Mouse (Mus musculus) forebrain, embryonic 16.5 days (tissue): ENCODE measurements at regions not wholly inside any gene's neighbourhood (a gene's known extent, or its start where the extent isn't known, plus 50 kb on each side); places are given as distances from the start of the nearest gene placed in this dataset.

ENCODE experiments used
- ATAC-seq: fragments of 200-750 bp; cut with Nextera tagmentation; 2 replicates; pipeline ENCODE4 v1.8.0; 2017; ENCODE audit warnings: mild to moderate bottlenecking, moderate library complexity
- H3K27ac ChIP-seq: fragments of 300-500 bp; sonication (generic); 2 replicates; pipeline ENCODE4 v1.5.1; 2014; ENCODE audit warnings: low read length, control low read depth
- H3K27me3 ChIP-seq: fragments of 300-500 bp; sonication (generic); replicated peaks from 2 replicates; pipeline ENCODE4 v1.6.1; 2014; ENCODE audit warnings: low read length; ENCODE audit not compliant: control insufficient read depth, insufficient read depth
- H3K36me3 ChIP-seq: fragments of 300-500 bp; sonication (generic); 2 replicates; pipeline ENCODE4 v1.6.1; 2014; ENCODE audit not compliant: control insufficient read depth, insufficient read depth
- H3K4me1 ChIP-seq: fragments of 300-500 bp; sonication (generic); replicated peaks from 2 replicates; pipeline ENCODE4 v1.6.1; 2014; ENCODE audit warnings: low read length; ENCODE audit not compliant: control insufficient read depth, insufficient read depth
- H3K4me2 ChIP-seq: fragments of 300-500 bp; sonication (generic); 2 replicates; pipeline ENCODE4 v1.6.1; 2014; ENCODE audit warnings: mild to moderate bottlenecking, low read length, control low read depth
- H3K4me3 ChIP-seq: fragments of 300-500 bp; sonication (generic); replicated peaks from 2 replicates; pipeline ENCODE4 v1.5.1; 2014; ENCODE audit warnings: mild to moderate bottlenecking, low read length, control low read depth
- H3K9ac ChIP-seq: fragments of 300-500 bp; sonication (generic); replicated peaks from 2 replicates; pipeline ENCODE4 v1.6.1; 2014; ENCODE audit warnings: low read depth, low read length, control low read depth
- H3K9me3 ChIP-seq: fragments of 300-500 bp; sonication (generic); 2 replicates; pipeline ENCODE4 v1.6.1; 2016; ENCODE audit warnings: low read length; ENCODE audit not compliant: control insufficient read depth
- WGBS: fragments of 180-500 bp; shearing (Covaris S2); extraction: QIAGEN DNeasy Blood & Tissue Kit; methylation state at CpG from one replicate; pipeline ENCODE4 v1.1.7; 2014; 5-methylcytosine and 5-hydroxymethylcytosine counted together

DNA sequence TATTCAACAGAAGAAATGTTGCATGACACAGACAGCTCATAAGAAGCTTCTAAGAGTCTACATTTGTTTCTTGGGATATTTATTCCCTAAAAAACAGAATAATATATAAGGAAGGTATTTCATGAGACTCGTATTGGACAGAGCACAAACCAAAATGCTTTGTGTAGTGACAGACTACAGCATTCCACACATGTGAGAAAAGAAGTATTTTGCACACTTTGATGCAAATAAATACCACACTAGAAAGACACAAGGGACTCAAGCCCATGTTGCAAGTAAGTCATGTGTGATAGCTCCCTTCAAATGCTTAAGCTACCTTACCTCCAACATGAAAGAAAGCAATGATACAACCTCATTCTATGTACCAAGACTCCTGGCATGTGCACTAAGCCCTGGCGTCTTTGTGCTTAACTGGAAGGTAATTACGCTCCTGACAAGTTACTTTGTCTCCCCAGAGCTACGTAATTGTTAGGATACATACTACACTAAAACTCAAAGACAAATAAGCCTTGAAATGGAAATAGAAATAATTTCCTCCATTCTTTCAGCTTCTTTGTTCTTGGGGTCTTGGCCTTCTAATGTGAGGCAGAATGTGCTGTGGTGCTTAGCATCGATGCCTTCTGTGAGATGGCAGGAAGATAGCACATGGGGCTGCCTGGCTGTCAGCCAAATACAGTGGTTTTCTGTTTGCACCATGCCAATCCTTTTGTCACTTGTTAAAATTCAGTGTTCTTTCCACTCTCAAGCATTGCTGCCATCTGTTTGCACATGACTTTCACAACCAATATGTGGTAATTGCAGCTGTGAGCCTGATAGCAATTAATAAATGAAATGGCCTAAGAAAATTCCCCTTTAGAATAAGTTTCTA, 1214.4 kb upstream of the Igfbp7 start:
- ATAC-seq: peak; percentile 99
- Histone ChIP-seq H3K36me3 (no peaks in the 10 kb centered on the region), H3K9me3 (no peaks in the 10 kb centered on the region), H3K27ac (peak overlapping the region; percentile 92), H3K4me2 (no peak overlapping the region), H3K4me1 (peaks cover 6% of the 10 kb centered on the region), H3K27me3 (no peaks in the 10 kb centered on the region), H3K9ac (no peak overlapping the region), H3K4me3 (no peak overlapping the region)
- whole genome bisulfite sequencing: 12% methylated on average over 5 of the region's 5 CpGs

DNA sequence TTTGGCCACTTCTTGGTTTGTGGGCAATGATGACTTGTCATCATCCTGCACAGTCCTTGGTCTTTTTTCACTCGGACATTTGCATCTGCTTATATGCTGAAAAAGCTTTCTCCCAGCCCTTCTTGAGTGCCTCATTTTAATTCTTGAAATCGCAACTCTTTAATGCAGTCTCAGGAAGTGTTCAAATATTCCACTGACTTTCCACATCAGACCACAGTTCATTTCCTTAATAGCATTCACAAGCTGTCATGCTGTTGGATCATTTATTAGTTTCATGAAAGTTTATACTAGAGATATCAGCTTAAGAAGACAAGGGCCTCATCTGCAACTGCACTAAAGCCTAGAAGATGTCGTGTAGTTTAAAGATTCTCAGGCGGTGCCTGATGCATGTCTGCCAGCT, 1200.5 kb upstream of the Igfbp7 start:
- WGBS: 75% methylated on average over 4 of the region's 4 CpGs
- no peaks in the 10 kb centered on the region for H3K4me1 ChIP-seq

DNA sequence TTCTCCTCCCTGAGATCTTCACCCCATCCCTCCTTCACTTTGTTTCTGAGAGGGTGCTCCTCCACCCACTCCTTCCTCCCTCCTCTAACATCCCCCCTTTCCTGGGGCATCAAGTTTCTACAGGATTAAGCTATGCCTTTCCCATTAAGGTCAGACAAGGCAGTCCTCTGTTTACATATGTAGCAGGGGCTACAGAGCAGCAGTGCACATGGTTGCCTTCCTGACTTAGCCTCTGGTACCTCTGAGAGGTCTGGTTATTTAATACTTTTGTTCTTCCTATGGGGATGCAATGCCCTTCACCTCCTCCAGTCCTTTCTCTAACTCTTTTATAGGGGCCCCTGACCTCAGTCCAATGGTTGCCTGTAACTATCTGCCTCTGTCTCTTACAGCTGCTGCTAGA, 1194.8 kb upstream of the Igfbp7 start:
- no peak overlapping the region for H3K4me2 ChIP-seq

More for the DNA sequence above, 1200.5 kb upstream of the Igfbp7 start:
- H3K9me3 ChIP-seq: no peaks in the 10 kb centered on the region
- no peak overlapping the region for H3K9ac ChIP-seq
- no peak overlapping the region for H3K4me3 ChIP-seq
- H3K36me3 ChIP-seq: no peaks in the 10 kb centered on the region
- no peak overlapping the region for H3K4me2 ChIP-seq
- no peak for ATAC-seq
- no peak overlapping the region for H3K27ac ChIP-seq
- no peaks in the 10 kb centered on the region for H3K27me3 ChIP-seq

DNA sequence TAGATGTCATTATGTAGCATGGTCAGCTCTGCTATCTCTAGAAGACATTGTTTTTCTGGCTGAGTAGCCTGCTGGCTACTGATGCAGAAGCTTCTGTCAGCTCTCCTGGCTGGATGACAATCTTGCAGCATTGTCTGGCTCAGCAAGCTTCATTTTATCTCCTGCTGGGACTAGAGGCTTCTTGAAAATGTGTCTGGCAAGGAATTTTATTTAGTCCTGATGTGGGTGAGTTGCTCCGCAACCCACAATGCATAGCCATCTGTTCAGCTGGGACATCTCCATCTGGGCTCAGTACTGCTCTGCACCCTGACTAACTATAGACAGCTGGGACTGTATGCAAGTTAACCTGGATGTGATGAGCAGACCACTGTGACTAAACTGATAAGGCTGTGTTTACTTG, 1177.0 kb upstream of the Igfbp7 start:
- ATAC-seq: peak; percentile 86
- H3K27ac ChIP-seq: 0 out of 2 replicates have a peak overlapping the region, but pooled peaks have one; percentile 37
- WGBS: 47% methylated on average over 1 of the region's 1 CpGs

More for the DNA sequence above, 1194.8 kb upstream of the Igfbp7 start:
- Histone ChIP-seq H3K4me1 (no peaks in the 10 kb centered on the region), H3K27ac (no peak overlapping the region), H3K9ac (no peak overlapping the region), H3K4me3 (no peak overlapping the region), H3K9me3 (no peaks in the 10 kb centered on the region), H3K27me3 (no peaks in the 10 kb centered on the region), H3K36me3 (no peaks in the 10 kb centered on the region)
- ATAC-seq: no peak

DNA sequence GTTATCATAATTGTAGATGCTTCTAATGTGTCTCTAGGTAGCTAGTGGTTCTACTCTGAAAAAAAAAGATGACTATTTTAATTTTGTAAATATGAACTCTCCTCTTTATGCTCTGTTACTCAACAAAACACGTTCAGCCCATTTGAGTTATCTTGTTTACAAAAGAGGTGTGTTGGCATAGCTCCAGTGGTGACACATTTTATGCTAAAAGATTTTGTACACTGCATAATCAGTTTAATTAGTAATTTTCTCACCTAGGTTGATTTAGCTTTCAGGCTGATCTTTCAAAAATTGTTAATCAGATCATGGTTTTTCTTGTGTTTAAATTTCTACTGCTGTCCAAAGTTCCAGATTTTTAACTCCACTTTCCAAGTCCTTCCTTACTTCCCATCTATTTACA, 1149.1 kb upstream of the Igfbp7 start:
- 0 out of 2 replicates have a peak, but pooled peaks have one; percentile 20 for ATAC-seq
- no peak overlapping the region for H3K27ac ChIP-seq

More for the DNA sequence above, 1177.0 kb upstream of the Igfbp7 start:
- H3K27me3 ChIP-seq: no peaks in the 10 kb centered on the region
- no peak overlapping the region for H3K4me2 ChIP-seq
- H3K4me1 ChIP-seq: no peaks in the 10 kb centered on the region; the same call in 1 of the 2 replicates
- no peak overlapping the region for H3K4me3 ChIP-seq
- H3K9me3 ChIP-seq: no peaks in the 10 kb centered on the region
- no peaks in the 10 kb centered on the region for H3K36me3 ChIP-seq
- H3K9ac ChIP-seq: no peak overlapping the region

DNA sequence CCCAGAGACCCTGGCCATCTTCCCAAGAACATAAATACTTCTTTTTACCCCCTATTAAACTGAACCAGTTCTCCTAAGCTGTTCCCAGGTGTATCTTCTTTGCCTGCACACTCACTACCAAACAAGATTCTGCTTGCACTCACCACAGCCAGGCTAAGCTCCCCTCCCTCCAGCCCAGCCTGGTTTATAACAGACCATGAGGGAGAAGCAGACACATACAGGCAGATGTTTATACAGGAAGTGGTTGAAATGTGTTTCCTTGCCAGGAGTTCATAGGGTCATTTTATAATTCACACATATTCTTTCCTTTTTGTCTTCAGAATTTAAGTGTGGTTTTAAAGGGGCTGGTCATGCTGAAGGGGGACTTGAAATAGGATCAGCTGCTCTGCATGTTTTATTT, 1127.5 kb upstream of the Igfbp7 start:
- no peak for ATAC-seq
- no peaks in the 10 kb centered on the region for H3K27me3 ChIP-seq
- no peaks in the 10 kb centered on the region for H3K4me1 ChIP-seq
- no peaks in the 10 kb centered on the region for H3K9me3 ChIP-seq
- H3K27ac ChIP-seq: no peak overlapping the region
- no peaks in the 10 kb centered on the region for H3K36me3 ChIP-seq
- no peak overlapping the region for H3K4me3 ChIP-seq
- no peak overlapping the region for H3K9ac ChIP-seq
- no peak overlapping the region for H3K4me2 ChIP-seq

More for the DNA sequence above, 1149.1 kb upstream of the Igfbp7 start:
- H3K9ac ChIP-seq: no peak overlapping the region
- no peaks in the 10 kb centered on the region for H3K9me3 ChIP-seq
- H3K27me3 ChIP-seq: no peaks in the 10 kb centered on the region
- no peak overlapping the region for H3K4me3 ChIP-seq
- no peaks in the 10 kb centered on the region for H3K4me1 ChIP-seq
- no peaks in the 10 kb centered on the region for H3K36me3 ChIP-seq
- no peak overlapping the region for H3K4me2 ChIP-seq
- 16% methylated on average over 1 of the region's 1 CpGs for WGBS
